Mouse (Mus musculus) heart, postnatal 0 days (tissue): ENCODE results near the gene March4. TPM values are rescaled to one million over a fixed set of nuclear protein-coding genes. Genes with fewer than 3 reads are reported as not detected.

Experiments
- ATAC-seq: fragments of 200-750 bp; cut with Nextera tagmentation; 2 replicates; pipeline ENCODE4 v1.8.0; 2017; ENCODE audit warnings: low read depth, moderate number of reproducible peaks, moderate library complexity; ENCODE audit not compliant: insufficient read depth
- DNase-seq: peaks from one replicate; pipeline ENCODE4 v3.0.0-alpha.2; 2016; ENCODE audit warnings: low spot score
- H3K27ac ChIP-seq: fragments of 300-500 bp; sonication (generic); 2 replicates; pipeline ENCODE4 v1.5.1; 2014; ENCODE audit warnings: low read depth, mild to moderate bottlenecking
- H3K27me3 ChIP-seq: fragments of 300-500 bp; sonication (generic); 2 replicates; pipeline ENCODE4 v1.6.1; 2014; ENCODE audit warnings: low read length, mixed read lengths; ENCODE audit not compliant: control insufficient read depth, insufficient read depth
- H3K36me3 ChIP-seq: fragments of 300-500 bp; sonication (generic); replicated peaks from 2 replicates; pipeline ENCODE4 v1.6.1; 2014; ENCODE audit warnings: low read length, mixed read lengths; ENCODE audit not compliant: control insufficient read depth, insufficient read depth
- H3K4me1 ChIP-seq: fragments of 300-500 bp; sonication (generic); 2 replicates; pipeline ENCODE4 v1.6.1; 2014; ENCODE audit warnings: antibody characterized with exemption; ENCODE audit not compliant: control insufficient read depth, insufficient read depth
- H3K4me2 ChIP-seq: fragments of 300-500 bp; sonication (generic); 2 replicates; pipeline ENCODE4 v1.6.1; 2014; ENCODE audit warnings: low read depth, mild to moderate bottlenecking, low read length, moderate library complexity
- H3K4me3 ChIP-seq: fragments of 300-500 bp; sonication (generic); 2 replicates; pipeline ENCODE4 v1.5.1; 2014; ENCODE audit warnings: low read depth, low read length
- H3K9ac ChIP-seq: fragments of 300-500 bp; sonication (generic); replicated peaks from 2 replicates; pipeline ENCODE4 v1.6.1; 2014; ENCODE audit warnings: low read depth, low read length, mixed read lengths
- H3K9me3 ChIP-seq: fragments of 300-500 bp; sonication (generic); replicated peaks from 2 replicates; pipeline ENCODE4 v1.6.1; 2016; ENCODE audit warnings: low read length; ENCODE audit not compliant: control insufficient read depth
- CTCF ChIP-seq: IDR thresholded peaks from 2 replicates; pipeline ENCODE4 v1.5.1; 2016; ENCODE audit warnings: antibody characterized with exemption, control low read depth, low read depth
- EP300 ChIP-seq: IDR thresholded peaks from 2 replicates; pipeline ENCODE4 v1.6.1; 2016; ENCODE audit warnings: antibody characterized with exemption, low read depth
- WGBS: fragments of 180-500 bp; shearing (Covaris S2); extraction: QIAGEN DNeasy Blood & Tissue Kit; methylation state at CpG from one replicate; pipeline ENCODE4 v1.1.7; 2014; 5-methylcytosine and 5-hydroxymethylcytosine counted together
- polyA plus RNA-seq: library from polyadenylated mRNA; unstranded; fragments of >200 nt; fragmentation: Nextera tagmentation; extraction: Ambion mirVana; gene quantifications from 2 replicates; pipeline ENCODE4 v1.2.1, GENCODE M21; 2015
- total RNA-seq: library from RNA; depleted of rRNA; stranded (reverse); fragments of >200 nt; gene quantifications from 2 replicates; pipeline ENCODE4 v1.2.3, GENCODE M21; 2014; ENCODE audit warnings: low replicate concordance

March4 gene
- total and polyA plus RNA-seq, 2 experiments from 2014 or later: not detected

DNA sequence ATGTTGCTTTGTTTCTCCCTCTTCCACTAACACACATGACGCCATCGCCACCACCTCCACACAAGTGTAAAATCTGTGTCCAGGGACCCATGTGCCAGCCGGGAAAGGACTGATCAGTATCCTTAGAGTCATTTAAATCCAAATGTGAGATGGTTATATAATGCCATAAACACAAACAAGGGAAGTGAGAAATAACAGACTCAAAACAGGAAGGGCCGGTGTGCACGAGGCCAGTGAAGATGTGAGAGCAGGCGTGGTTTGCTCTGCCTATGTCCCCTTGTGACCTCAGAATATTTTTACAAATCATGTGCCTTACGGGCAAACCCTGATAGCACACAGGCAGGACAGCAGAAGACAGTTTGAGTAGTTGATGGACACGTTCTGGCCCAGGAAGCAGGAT lies 123.5 kb downstream of the March4 start:
- no peak for DNase-seq
- Histone ChIP-seq H3K9ac (no peak overlapping the region), H3K4me1 (no peaks in the 10 kb centered on the region), H3K27me3 (no peaks in the 10 kb centered on the region), H3K27ac (no peak overlapping the region), H3K4me2 (no peak overlapping the region), H3K9me3 (no peaks in the 10 kb centered on the region), H3K36me3 (no peaks in the 10 kb centered on the region), H3K4me3 (no peak overlapping the region)
- ATAC-seq: no peak
- TF ChIP-seq EP300 (no peak), CTCF (no peak)
- WGBS: 78% methylated on average over 8 of the region's 8 CpGs

DNA sequence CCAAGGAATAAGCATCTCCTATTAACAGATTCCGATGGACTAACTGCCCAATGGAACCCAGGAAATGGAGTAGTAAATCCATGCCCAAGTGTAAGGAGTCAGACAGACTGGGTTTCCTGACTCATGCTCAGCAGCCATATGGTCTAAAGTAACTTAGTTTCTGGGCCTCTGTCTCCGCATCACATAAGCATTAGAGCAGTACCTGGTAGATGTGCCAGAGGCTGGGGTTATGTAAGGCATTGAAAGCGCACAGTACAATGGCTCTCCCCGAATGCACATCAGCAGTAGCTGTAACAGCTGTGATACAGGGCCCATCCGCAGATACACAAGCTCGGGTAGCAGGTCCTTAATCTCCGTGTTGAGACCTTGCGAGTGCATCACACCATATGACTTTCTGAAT lies 125.6 kb downstream of the March4 start:
- no peak overlapping the region for H3K27ac ChIP-seq
- DNase-seq (no peak), ATAC-seq (no peak)
- WGBS: 89% methylated on average over 8 of the region's 8 CpGs
- no peaks in the 10 kb centered on the region for H3K9me3 ChIP-seq
- H3K27me3 ChIP-seq: no peaks in the 10 kb centered on the region
- no peaks in the 10 kb centered on the region for H3K4me1 ChIP-seq
- H3K4me3 ChIP-seq: no peak overlapping the region
- no peaks in the 10 kb centered on the region for H3K36me3 ChIP-seq
- TF ChIP-seq EP300 (no peak), CTCF (no peak)
- no peak overlapping the region for H3K4me2 ChIP-seq
- H3K9ac ChIP-seq: no peak overlapping the region

DNA sequence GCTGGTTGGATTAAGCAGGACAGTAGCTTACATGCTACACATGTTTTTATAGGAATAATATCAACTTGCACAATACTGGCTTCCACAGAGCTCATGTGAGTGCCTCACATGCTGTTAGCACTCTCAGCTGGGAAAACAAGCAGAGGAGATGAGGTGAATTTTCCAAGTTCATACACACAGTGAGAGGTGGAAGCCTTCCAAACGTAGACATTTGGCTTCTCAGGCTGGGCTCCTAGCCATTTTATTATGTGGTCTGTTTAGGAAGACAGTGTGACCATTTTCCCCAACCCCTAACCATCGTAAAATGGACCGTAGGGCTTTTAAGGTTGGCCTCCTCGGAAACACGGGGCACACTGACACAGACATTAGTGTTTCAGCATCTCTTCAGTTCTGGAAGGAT lies 126.8 kb downstream of the March4 start:
- TF ChIP-seq EP300 (no peak), CTCF (no peak)
- no peaks in the 10 kb centered on the region for H3K9me3 ChIP-seq
- no peak for DNase-seq
- ATAC-seq: no peak
- no peak overlapping the region for H3K4me3 ChIP-seq
- WGBS: 74% methylated on average over 5 of the region's 5 CpGs
- no peak overlapping the region for H3K4me2 ChIP-seq
- H3K9ac ChIP-seq: no peak overlapping the region
- no peaks in the 10 kb centered on the region for H3K27me3 ChIP-seq
- H3K36me3 ChIP-seq: no peaks in the 10 kb centered on the region
- no peak overlapping the region for H3K27ac ChIP-seq
- H3K4me1 ChIP-seq: no peaks in the 10 kb centered on the region

DNA sequence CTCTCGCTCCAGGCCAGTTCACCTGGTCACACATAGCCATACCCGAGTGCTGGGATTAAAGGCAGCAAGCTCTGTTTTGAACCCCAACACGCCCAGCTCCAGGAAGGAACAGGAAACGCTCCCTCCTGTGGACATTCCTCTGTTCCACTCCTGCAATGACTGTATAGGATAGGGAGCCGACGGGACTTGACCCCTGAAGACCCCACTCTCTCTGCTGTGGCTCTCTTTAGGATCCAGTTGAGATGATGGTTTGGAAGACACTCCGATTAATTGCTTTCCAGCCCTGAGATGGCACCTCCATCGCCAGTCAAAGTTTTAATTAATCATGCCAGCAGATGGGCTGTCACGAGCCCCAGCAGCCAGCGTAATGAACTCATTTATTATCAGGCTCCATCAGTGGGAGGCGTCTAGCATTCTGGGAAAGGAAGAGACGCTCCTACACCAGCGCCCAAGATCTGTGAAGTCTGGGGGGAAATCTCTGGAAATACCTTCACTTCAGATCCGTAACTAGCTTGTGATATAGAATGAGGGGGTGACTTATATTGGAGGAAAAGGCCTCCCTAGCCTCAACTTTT lies 130.1 kb downstream of the March4 start:
- Histone ChIP-seq H3K27ac (no peak overlapping the region), H3K4me3 (no peak overlapping the region), H3K4me1 (no peaks in the 10 kb centered on the region), H3K9me3 (no peaks in the 10 kb centered on the region), H3K4me2 (no peak overlapping the region), H3K27me3 (no peaks in the 10 kb centered on the region), H3K36me3 (no peaks in the 10 kb centered on the region), H3K9ac (no peak overlapping the region)
- ATAC-seq (no peak), DNase-seq (no peak)
- TF ChIP-seq EP300: no peak
- WGBS: 67% methylated on average over 14 of the region's 14 CpGs

DNA sequence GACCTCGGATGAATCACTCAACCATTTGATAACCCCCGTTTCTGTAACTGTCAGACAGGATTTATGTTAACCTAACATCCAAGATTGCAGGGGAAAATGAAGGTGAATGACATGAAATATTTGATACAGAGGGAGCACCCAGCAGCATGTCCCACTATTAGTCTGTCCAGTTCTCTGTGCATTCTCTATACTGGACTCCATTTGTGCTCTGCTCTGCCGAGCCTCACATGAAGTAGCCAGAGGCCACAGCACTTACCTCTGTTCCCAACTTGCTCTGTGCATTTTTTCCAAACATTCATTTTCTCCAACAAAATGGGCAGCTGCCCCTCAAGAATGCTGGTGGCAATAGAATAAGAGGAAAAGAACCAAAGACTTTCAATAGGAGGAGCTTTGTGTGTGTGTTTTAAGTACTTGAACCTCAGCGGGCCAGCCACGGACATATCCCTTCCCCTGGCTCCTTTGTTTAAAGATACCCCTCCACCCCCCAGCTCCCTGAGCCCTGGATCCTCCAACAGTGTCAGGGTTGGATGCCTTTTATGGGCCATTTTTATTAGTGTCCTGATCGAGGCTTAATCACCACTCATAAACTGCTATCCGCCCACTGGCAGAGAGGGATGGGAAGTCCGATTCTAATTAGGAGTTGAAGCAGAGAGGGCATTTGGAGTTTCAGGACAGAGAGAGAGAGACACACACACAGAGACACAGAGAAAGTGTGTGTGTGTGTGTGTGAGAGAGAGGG lies 135.2 kb downstream of the March4 start:
- H3K4me3 ChIP-seq: no peak overlapping the region
- 75% methylated on average over 8 of the region's 8 CpGs for WGBS
- ATAC-seq: no peak

DNA sequence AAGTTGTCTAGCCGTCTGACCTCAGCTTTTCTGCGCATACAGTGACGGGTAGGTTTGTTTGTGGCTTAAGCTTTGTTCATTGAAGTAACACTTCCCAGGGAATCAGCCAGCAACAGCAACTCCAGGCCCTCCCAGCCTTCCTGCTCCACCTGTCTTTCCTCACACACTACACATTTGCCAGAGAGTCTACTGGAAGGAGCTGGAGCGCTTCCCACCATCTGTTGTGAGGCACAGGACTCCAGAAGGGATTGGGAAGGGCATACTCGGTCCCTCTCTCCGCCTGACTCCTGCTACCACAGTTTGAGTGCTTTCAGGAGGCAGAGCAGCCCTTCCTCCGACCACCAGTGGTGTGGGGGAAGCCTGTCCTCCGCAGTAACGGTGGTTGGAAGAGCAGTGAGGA lies 136.1 kb downstream of the March4 start:
- WGBS: 73% methylated on average over 9 of the region's 9 CpGs
- ATAC-seq (no peak), DNase-seq (no peak)
- Histone ChIP-seq H3K4me1 (no peaks in the 10 kb centered on the region), H3K9ac (no peak overlapping the region), H3K9me3 (no peaks in the 10 kb centered on the region), H3K36me3 (no peaks in the 10 kb centered on the region), H3K27me3 (no peaks in the 10 kb centered on the region), H3K4me3 (no peak overlapping the region), H3K4me2 (no peak overlapping the region), H3K27ac (no peak overlapping the region)
- TF ChIP-seq EP300: no peak
- TF ChIP-seq CTCF: no peak

More for the DNA sequence above, 135.2 kb downstream of the March4 start:
- TF ChIP-seq EP300 (no peak), CTCF (no peak)
- Histone ChIP-seq H3K27me3 (no peaks in the 10 kb centered on the region), H3K36me3 (no peaks in the 10 kb centered on the region), H3K9ac (no peak overlapping the region), H3K4me2 (no peak overlapping the region), H3K27ac (no peak overlapping the region), H3K9me3 (no peaks in the 10 kb centered on the region), H3K4me1 (no peaks in the 10 kb centered on the region)
- DNase-seq: no peak
